Mouse (Mus musculus): ENCODE results near the gene Mdfi.

DNA sequence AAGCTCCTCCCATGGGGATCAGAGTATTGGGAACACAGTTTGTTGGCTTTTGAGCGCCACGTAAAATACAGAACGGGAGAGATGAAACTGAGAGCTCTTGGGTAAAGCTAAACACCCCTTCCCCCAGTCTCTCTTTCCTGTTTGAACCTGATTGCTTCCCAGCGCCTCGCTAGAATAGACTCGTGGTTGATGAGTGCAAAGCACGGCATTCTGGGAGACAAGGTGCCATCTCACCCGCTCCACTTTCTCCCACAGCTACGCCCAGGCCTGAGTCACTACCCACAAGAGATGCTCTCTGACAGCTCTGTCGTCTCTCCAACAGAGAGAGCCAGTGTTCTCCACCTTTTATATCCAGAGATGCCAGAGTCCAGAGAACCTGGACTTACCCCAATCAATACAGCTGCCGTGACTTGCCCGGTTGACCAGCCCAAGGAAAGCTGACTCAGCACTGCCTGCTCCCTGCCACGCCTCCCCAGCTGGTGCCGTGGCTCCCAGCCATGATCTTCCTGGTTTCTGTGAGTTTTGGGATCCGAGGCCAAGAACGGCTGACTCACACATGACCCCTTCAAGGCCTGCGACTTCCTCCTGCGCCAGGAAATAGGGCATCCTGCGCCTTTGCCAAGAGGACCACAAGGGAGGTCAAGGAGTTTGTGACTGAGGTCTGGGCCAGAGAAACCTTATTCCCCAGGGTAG is 7.6 kb upstream of the Mdfi start:
- TF ChIP-seq POLR2A (IDR thresholded peaks at IDR 0.05; ENCODE audit: extremely low read depth, insufficient read depth, low read length) (no peak), CTCF (IDR thresholded peaks at IDR 0.05; ENCODE audit: extremely low read depth, insufficient read depth, low read length) (no peak)

Data from cortical plate, adult 2 months (tissue).